Mouse (Mus musculus): ENCODE data around the gene Bckdhb. TPM values are rescaled to one million over a fixed set of nuclear protein-coding genes. Genes with fewer than 3 reads are reported as not detected.
"Not testable (repeated sequence)": the region's sequence is repeated elsewhere in the genome, so short reads cannot be mapped to it uniquely, and the experiment has no call there.

Gene Bckdhb
- total RNA-seq, 2 experiments from 2014 or later: 33.1 to 72.5 TPM

DNA sequence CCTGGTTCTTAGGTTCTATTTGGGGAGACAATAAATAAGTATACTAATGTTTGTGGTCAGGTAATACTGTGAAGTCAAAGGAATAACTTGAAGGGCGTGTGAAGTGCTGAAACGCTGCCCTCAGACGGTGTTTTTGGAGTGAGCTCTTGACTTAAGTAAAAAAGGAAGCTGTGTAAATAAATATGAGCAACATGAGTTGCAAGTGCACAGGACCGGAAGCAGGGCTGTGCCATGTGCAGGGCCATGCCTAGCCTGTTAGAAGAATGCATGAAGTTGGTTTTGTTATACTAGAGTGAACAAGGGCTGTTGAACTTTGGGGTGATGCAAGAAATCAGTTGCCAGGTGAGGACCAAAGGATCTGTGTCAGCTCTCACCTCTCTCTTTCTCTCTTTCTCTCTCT, 114.0 kb downstream of the Bckdhb start:
- no peak overlapping the region for H3K27ac ChIP-seq
- H3K4me3 ChIP-seq: no peak overlapping the region
- no peak for DNase-seq
- intact Hi-C loops (cut with DNase I): no loop called here
- no peak for TF ChIP-seq CTCF (IDR thresholded peaks at IDR 0.05)

DNA sequence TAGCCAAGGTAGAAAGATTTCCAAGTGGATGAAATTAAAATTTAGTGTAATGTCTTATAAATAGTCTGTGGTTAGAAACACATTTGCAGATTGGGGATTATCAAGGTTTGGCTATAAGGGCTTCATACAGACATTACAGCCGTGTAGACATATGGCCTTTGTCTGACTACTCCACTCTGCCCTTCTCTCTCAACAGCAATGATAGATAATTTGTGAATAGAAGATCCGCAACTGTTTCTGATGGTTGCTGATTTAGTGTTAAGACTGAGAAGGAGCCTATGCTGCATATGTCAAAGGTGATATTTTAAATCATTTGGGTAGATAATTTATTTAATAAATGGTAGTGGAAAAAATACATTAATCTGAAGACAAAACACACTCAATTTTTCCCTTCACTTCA, 115.4 kb downstream of the Bckdhb start:
- no peak for TF ChIP-seq CTCF (IDR thresholded peaks at IDR 0.05)
- Histone ChIP-seq H3K4me3 (no peak overlapping the region), H3K27ac (no peak overlapping the region)
- no peak for DNase-seq
- intact Hi-C loops (cut with DNase I): no loop called here

GRCm38 (mm10) chr9:84041631-84042277, 116.8 kb downstream of the Bckdhb start:
- Histone ChIP-seq H3K27ac (no peak overlapping the region), H3K4me3 (no peak overlapping the region)
- no peak for TF ChIP-seq CTCF (IDR thresholded peaks at IDR 0.05)
- DNase-seq: no peak
- intact Hi-C loops (cut with DNase I): no loop called here

DNA sequence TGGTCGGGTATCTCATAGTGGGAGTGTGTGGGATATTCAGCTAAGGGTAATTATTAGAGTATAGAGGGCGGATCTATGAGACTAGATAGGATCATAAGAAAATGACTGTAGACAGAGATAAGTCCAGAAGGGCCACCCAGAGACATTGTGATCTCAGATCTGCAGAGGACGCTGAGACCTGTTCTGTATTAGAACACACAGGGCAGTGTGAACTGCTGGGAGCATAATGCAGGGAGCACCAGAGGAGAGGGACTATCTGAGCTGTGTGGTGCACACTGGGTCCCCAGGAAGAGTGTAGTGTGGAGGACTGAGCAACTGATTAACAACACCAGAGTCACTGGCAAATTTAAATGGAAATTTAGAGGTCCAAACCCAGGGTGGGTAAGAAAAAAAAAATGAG, 117.6 kb downstream of the Bckdhb start:
- no peak for TF ChIP-seq CTCF (IDR thresholded peaks at IDR 0.05)
- intact Hi-C loops (cut with DNase I): no loop called here
- Histone ChIP-seq H3K27ac (no peak overlapping the region), H3K4me3 (no peak overlapping the region)
- DNase-seq: no peak

- Histone ChIP-seq H3K27ac (no peak overlapping the region), H3K4me3 (no peak overlapping the region)
- DNase-seq: no peak
- intact Hi-C loops (cut with DNase I): no loop called here
- no peak for TF ChIP-seq CTCF (IDR thresholded peaks at IDR 0.05)
Measured at GRCm38 (mm10) chr9:84044136-84044535, 119.2 kb downstream of the Bckdhb start.

GRCm38 (mm10) chr9:84045632-84046031, 120.7 kb downstream of the Bckdhb start:
- intact Hi-C loops (cut with DNase I): no loop called here
- Histone ChIP-seq H3K4me3 (no peak overlapping the region), H3K27ac (no peak overlapping the region)
- no peak for TF ChIP-seq CTCF (IDR thresholded peaks at IDR 0.05)
- DNase-seq: no peak

DNA sequence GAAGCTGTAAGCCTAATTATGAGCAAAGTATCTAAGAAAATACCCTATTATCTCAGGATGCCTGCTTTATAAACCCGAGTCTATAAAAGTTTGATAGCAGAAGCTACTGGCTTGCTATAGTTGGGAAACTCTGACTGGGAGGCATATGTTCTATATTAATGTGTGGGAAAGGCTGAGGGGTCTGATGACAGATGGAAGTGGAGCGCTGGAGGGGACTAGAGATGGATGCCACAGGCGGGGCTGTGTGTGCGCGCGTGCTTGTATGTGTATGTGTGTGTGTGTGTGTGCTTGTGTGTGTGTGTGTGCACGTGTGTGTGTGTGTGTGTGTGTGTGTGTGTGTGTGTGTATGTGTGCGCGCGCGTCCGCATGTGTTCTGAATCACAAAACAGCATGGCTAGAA, 121.4 kb downstream of the Bckdhb start:
- no peak for DNase-seq
- no peak overlapping the region for H3K4me3 ChIP-seq
- no peak overlapping the region for H3K27ac ChIP-seq
- intact Hi-C loops (cut with DNase I): no loop called here
- no peak for TF ChIP-seq CTCF (IDR thresholded peaks at IDR 0.05)

DNA sequence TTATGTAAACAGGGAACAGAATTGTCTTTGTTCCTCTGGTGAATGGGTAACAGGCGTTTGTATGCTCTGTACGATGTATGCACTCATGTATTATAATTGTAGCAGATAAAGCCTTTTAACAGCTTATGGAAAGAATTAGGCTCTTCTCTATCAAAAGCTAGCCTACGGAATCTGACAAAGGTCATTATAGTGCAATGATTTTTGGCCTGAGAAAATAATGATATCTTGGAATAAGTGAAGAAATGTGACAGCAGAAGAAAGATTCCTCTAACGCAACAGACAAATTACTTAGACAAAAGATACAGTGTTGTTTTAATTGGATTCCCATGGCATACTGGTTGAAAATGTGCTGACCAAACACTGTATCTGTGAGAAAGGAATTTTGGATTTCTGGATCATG, 122.0 kb downstream of the Bckdhb start:
- H3K4me3 ChIP-seq: no peak overlapping the region
- H3K27ac ChIP-seq: no peak overlapping the region
- TF ChIP-seq CTCF (IDR thresholded peaks at IDR 0.05): no peak

DNA sequence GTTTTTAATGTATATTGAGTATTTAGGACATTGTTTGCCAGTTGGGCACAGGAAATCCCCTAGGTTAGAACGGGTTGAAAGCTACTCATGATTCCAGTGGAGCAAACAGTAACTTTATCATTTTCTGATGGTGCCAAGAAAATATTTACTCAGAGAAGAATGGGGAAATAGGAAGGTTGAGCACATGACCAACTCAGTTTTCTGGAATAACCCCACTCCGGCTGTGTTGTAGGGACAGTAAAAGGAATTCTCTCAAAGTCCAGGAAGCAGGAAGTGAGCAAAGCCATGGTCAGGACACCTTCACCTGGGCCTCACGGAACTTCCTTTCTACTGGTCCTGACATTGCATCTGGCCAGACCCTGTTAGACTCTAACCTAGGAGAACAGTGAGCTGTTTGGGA, 122.5 kb downstream of the Bckdhb start:
- no peak for TF ChIP-seq CTCF (IDR thresholded peaks at IDR 0.05)
- no peak for DNase-seq
- no peak overlapping the region for H3K4me3 ChIP-seq
- intact Hi-C loops (cut with DNase I): no loop called here
- H3K27ac ChIP-seq: no peak overlapping the region

More for the DNA sequence above, 122.0 kb downstream of the Bckdhb start:
- intact Hi-C loops (cut with DNase I): no loop called here
- no peak for DNase-seq

- intact Hi-C loops (cut with DNase I): no loop called here
Measured at GRCm38 (mm10) chr9:84049142-84049541, 124.2 kb downstream of the Bckdhb start.

GRCm38 (mm10) chr9:84050867-84051635, 126.1 kb downstream of the Bckdhb start:
- Histone ChIP-seq H3K4me3 (peak overlapping the region; percentile 7; the same call in 1 of the 2 replicates), H3K27ac (no peak overlapping the region)
- no peak for TF ChIP-seq CTCF (IDR thresholded peaks at IDR 0.05)
- intact Hi-C loops (cut with DNase I): no loop called here
- no peak for DNase-seq

More at GRCm38 (mm10) chr9:84049142-84049541, 124.2 kb downstream of the Bckdhb start:
- Histone ChIP-seq H3K4me3 (no peak overlapping the region), H3K27ac (no peak overlapping the region)
- no peak for DNase-seq
- TF ChIP-seq CTCF (IDR thresholded peaks at IDR 0.05): no peak

GRCm38 (mm10) chr9:84055125-84055807, 130.3 kb downstream of the Bckdhb start:
- no peak for TF ChIP-seq CTCF (IDR thresholded peaks at IDR 0.05)
- Histone ChIP-seq H3K4me3 (no peak overlapping the region), H3K27ac (no peak overlapping the region)
- DNase-seq: no peak
- intact Hi-C loops (cut with DNase I): no loop called here

DNA sequence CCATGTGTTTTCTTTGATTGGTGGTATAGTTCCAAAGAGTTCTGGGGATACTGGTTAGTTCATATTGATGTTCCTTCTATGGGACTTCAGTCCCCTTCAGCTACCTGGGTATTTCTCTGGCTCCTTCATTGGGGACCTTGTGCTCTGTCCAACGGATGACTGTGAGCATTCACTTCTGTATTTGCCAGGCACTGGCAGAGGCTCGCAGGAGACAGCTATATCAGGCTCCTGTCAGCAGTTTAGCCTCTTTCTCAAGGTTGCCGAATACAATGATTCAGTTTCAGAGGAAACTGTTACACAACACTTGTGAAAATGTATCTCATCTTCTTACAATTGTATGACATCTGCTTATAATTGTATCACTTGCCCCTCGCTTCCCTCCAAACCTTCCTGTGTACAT, 135.8 kb downstream of the Bckdhb start:
- intact Hi-C loops (cut with DNase I); H3K4me3 ChIP-seq; DNase-seq; H3K27ac ChIP-seq: not testable (repeated sequence)

Data from gastrocnemius, adult 2 months (tissue).